7 mouse cellular contexts compared by ENCODE assay signal in genomic region chr8:72160707-72161697, GRCm38 (mm10). TPM values are rescaled to one million over a fixed set of nuclear protein-coding genes. Genes with fewer than 3 reads are reported as not detected.
DNase-seq lines count a peak whose midpoint lies in the region; ATAC-seq lines count a peak whose summit lies in the region.

Rab8a (plus strand) TSS chr8:72161200.

- H3K9me3 ChIP-seq in embryonic facial prominence, embryonic 12.5 days: no peaks in the 10 kb centered on the region
- H3K9me3 ChIP-seq in limb, embryonic 11.5 days (ENCODE audit: control insufficient read depth, low read length): no peaks in the 10 kb centered on the region
- no peaks in the 10 kb centered on the region for H3K9me3 ChIP-seq in midbrain, embryonic 14.5 days (ENCODE audit: control insufficient read depth, low read length)

- H3K4me3 ChIP-seq in embryonic facial prominence, embryonic 12.5 days: peak within 1 kb of the TSS; percentile 97
- peak within 1 kb of the TSS; percentile 94 for H3K4me3 ChIP-seq in limb, embryonic 11.5 days (ENCODE audit: low read depth, low read length)
- H3K4me3 ChIP-seq in midbrain, embryonic 14.5 days (replicated peaks; ENCODE audit: low read depth, low read length): peak within 1 kb of the TSS; percentile 68

- H3K4me1 ChIP-seq in embryonic facial prominence, embryonic 12.5 days: peaks cover 15% of the 10 kb centered on the region
- peaks cover 8% of the 10 kb centered on the region for H3K4me1 ChIP-seq in limb, embryonic 11.5 days (ENCODE audit: control insufficient read depth, insufficient read depth, low read length)
- H3K4me1 ChIP-seq in midbrain, embryonic 14.5 days (ENCODE audit: control insufficient read depth, insufficient read depth, low read length): peaks cover 16% of the 10 kb centered on the region

- DNase-seq in adrenal gland, postnatal 25 days: peak; percentile 100
- DNase-seq in heart, adult 11 months: peak; percentile 100
- peak; percentile 100 for DNase-seq in kidney, adult 18-20 months
- DNase-seq in limb, embryonic 11.5 days (ENCODE audit: low spot score): peak; percentile 99
- peak; percentile 99 for DNase-seq in midbrain, embryonic 14.5 days
- DNase-seq in spleen, adult 18-20 months: peak; percentile 99 to 100

- ATAC-seq in embryonic facial prominence, embryonic 12.5 days (ENCODE audit: insufficient number of reproducible peaks, insufficient read depth, low FRiP score, low TSS enrichment): peak; percentile 99
- ATAC-seq in limb, embryonic 11.5 days (ENCODE audit: insufficient number of reproducible peaks, low FRiP score, low TSS enrichment, low read depth): peak; percentile 99
- ATAC-seq in midbrain, embryonic 14.5 days (ENCODE audit: low FRiP score, low TSS enrichment): peak; percentile 99

- peak within 1 kb of the TSS; percentile 96 for H3K4me2 ChIP-seq in embryonic facial prominence, embryonic 12.5 days (replicated peaks)
- peak within 1 kb of the TSS; percentile 77 for H3K4me2 ChIP-seq in limb, embryonic 11.5 days (ENCODE audit: low read depth, severe bottlenecking)
- H3K4me2 ChIP-seq in midbrain, embryonic 14.5 days (ENCODE audit: low read length): peak within 1 kb of the TSS; percentile 89

- H3K27ac ChIP-seq in embryonic facial prominence, embryonic 12.5 days: peak within 1 kb of the TSS; percentile 75
- peak within 1 kb of the TSS; percentile 77 for H3K27ac ChIP-seq in limb, embryonic 11.5 days (replicated peaks; ENCODE audit: low read depth, low read length)
- peak within 1 kb of the TSS; percentile 79 for H3K27ac ChIP-seq in midbrain, embryonic 14.5 days (replicated peaks; ENCODE audit: low read depth, low read length)

- H3K9ac ChIP-seq in embryonic facial prominence, embryonic 12.5 days: peak within 1 kb of the TSS; percentile 92
- peak within 1 kb of the TSS; percentile 91 for H3K9ac ChIP-seq in limb, embryonic 11.5 days (ENCODE audit: low read length)
- H3K9ac ChIP-seq in midbrain, embryonic 14.5 days (replicated peaks; ENCODE audit: low read length): peak within 1 kb of the TSS; percentile 79

- H3K36me3 ChIP-seq in embryonic facial prominence, embryonic 12.5 days: peaks cover 9% of the 10 kb centered on the region; the same call in 1 of the 2 replicates
- peaks cover 3% of the 10 kb centered on the region; the same call in 1 of the 2 replicates for H3K36me3 ChIP-seq in limb, embryonic 11.5 days (ENCODE audit: control insufficient read depth, insufficient read depth, low read length)
- peaks cover 8% of the 10 kb centered on the region for H3K36me3 ChIP-seq in midbrain, embryonic 14.5 days (ENCODE audit: control insufficient read depth, insufficient read depth, low read length)

- H3K27me3 ChIP-seq in embryonic facial prominence, embryonic 12.5 days: no peaks in the 10 kb centered on the region
- H3K27me3 ChIP-seq in limb, embryonic 11.5 days (ENCODE audit: control insufficient read depth, insufficient read depth, low read length): no peaks in the 10 kb centered on the region
- H3K27me3 ChIP-seq in midbrain, embryonic 14.5 days (ENCODE audit: control insufficient read depth, insufficient read depth, low read length): no peaks in the 10 kb centered on the region

- WGBS in embryonic facial prominence, embryonic 12.5 days: under 1% methylated on average over 82 of the region's 82 CpGs
- WGBS in limb, embryonic 11.5 days: under 1% methylated on average over 82 of the region's 82 CpGs
- WGBS in midbrain, embryonic 14.5 days: under 1% methylated on average over 82 of the region's 82 CpGs

RNA-seq across cellular contexts. Expression of gene Rab8a, which starts in this region (rescaled TPM):
- total RNA-seq in adrenal gland, postnatal 25 days (2021): 55.4 and 68.9 TPM in 2 replicates
- polyA plus RNA-seq in embryonic facial prominence, embryonic 12.5 days (2016; fragmentation: Nextera tagmentation; extraction: Ambion mirVana): 120 and 123 TPM in 2 replicates
- polyA plus RNA-seq in limb, embryonic 11.5 days (2014; fragmentation: Nextera tagmentation; extraction: Ambion mirVana): 98.8 and 123 TPM in 2 replicates
- polyA plus RNA-seq in midbrain, embryonic 14.5 days (2014; fragmentation: Nextera tagmentation; extraction: Ambion mirVana): 64.8 and 69.9 TPM in 2 replicates

Comparison
In these comparisons a context has a peak if more than half of its experiments do, and no peak if none do; other contexts are left out.
1. Peak in every context shown above with its lines: DNase-seq, ATAC-seq, H3K4me3 ChIP-seq and H3K27ac ChIP-seq.